Mouse (Mus musculus) neural tube, embryonic 14.5 days (tissue): ENCODE measurements around the gene Nfat5. TPM values are rescaled to one million over a fixed set of nuclear protein-coding genes. Genes with fewer than 3 reads are reported as not detected.

Experiments
- ATAC-seq: fragments of 200-750 bp; cut with Nextera tagmentation; 2 replicates; pipeline ENCODE4 v1.8.0; 2017; ENCODE audit warnings: low read depth, mild to moderate bottlenecking, moderate TSS enrichment, moderate library complexity
- H3K27ac ChIP-seq: fragments of 300-500 bp; sonication (generic); 2 replicates; pipeline ENCODE4 v1.5.1; 2014; ENCODE audit warnings: low read depth, mild to moderate bottlenecking, control low read depth, low read length, moderate library complexity, mixed read lengths
- H3K27me3 ChIP-seq: fragments of 300-500 bp; sonication (generic); 2 replicates; pipeline ENCODE4 v1.6.1; 2014; ENCODE audit warnings: low read length; ENCODE audit not compliant: control insufficient read depth, insufficient read depth
- H3K36me3 ChIP-seq: fragments of 300-500 bp; sonication (generic); 2 replicates; pipeline ENCODE4 v1.6.1; 2014; ENCODE audit warnings: low read length, mixed read lengths; ENCODE audit not compliant: control insufficient read depth, insufficient read depth
- H3K4me1 ChIP-seq: fragments of 300-500 bp; sonication (generic); 2 replicates; pipeline ENCODE4 v1.6.1; 2014; ENCODE audit warnings: low read length; ENCODE audit not compliant: control insufficient read depth, insufficient read depth
- H3K4me2 ChIP-seq: fragments of 300-500 bp; sonication (generic); 2 replicates; pipeline ENCODE4 v1.6.1; 2014; ENCODE audit warnings: mild to moderate bottlenecking, low read depth, low read length, control low read depth
- H3K4me3 ChIP-seq: fragments of 300-500 bp; sonication (generic); 2 replicates; pipeline ENCODE4 v1.5.1; 2014; ENCODE audit warnings: low read depth, low read length, control low read depth, mixed read lengths
- H3K9ac ChIP-seq: fragments of 300-500 bp; sonication (generic); replicated peaks from 2 replicates; pipeline ENCODE4 v1.6.1; 2014; ENCODE audit warnings: low read depth, mild to moderate bottlenecking, control low read depth, low read length, mixed read lengths
- H3K9me3 ChIP-seq: fragments of 300-500 bp; sonication (generic); 2 replicates; pipeline ENCODE4 v1.6.1; 2016; ENCODE audit warnings: low read length; ENCODE audit not compliant: control insufficient read depth
- WGBS: fragments of 180-500 bp; shearing (Covaris S2); extraction: QIAGEN DNeasy Blood & Tissue Kit; methylation state at CpG from one replicate; pipeline ENCODE4 v1.1.7; 2014; 5-methylcytosine and 5-hydroxymethylcytosine counted together
- polyA plus RNA-seq: library from polyadenylated mRNA; unstranded; fragments of >200 nt; fragmentation: Nextera tagmentation; extraction: Ambion mirVana; gene quantifications from 2 replicates; pipeline ENCODE4 v1.2.1, GENCODE M21; 2014

Gene Nfat5
- polyA plus RNA-seq, 1 experiment from 2014 or later, result 15.7 TPM

GRCm38 (mm10) chr8:107424176-107424575 lies 130.9 kb downstream of the Nfat5 start:
- H3K36me3 ChIP-seq, result peaks cover 18% of the 10 kb centered on the region
- H3K27ac ChIP-seq, result peak overlapping the region; percentile 75; the same call in 1 of the 2 replicates
- peak overlapping the region; percentile 66 for H3K4me3 ChIP-seq
- H3K9ac ChIP-seq, result peak overlapping the region; percentile 67
- H3K27me3 ChIP-seq, result no peaks in the 10 kb centered on the region
- no peak for ATAC-seq
- H3K9me3 ChIP-seq, result no peaks in the 10 kb centered on the region
- peaks cover 8% of the 10 kb centered on the region for H3K4me1 ChIP-seq
- H3K4me2 ChIP-seq, result peak overlapping the region; percentile 90
- WGBS, result 32% methylated on average over 9 of the region's 9 CpGs

- WGBS, result under 1% methylated on average over 47 of the region's 50 CpGs
- Histone ChIP-seq H3K9me3 (no peaks in the 10 kb centered on the region), H3K4me3 (peak within 1 kb of the TSS; percentile 66), H3K4me1 (peaks cover 8% of the 10 kb centered on the region), H3K9ac (peak within 1 kb of the TSS; percentile 67), H3K27me3 (no peaks in the 10 kb centered on the region), H3K4me2 (peak within 1 kb of the TSS; percentile 90), H3K36me3 (peaks cover 15% of the 10 kb centered on the region; the same call in 1 of the 2 replicates), H3K27ac (peak within 1 kb of the TSS; percentile 75)
- peak; percentile 100 for ATAC-seq
These were observed 131.4 kb downstream of the Nfat5 start, which contains the start of gene Nob1 for GRCm38 (mm10) chr8:107424597-107425229. Gene Nob1, minus strand, starts transcription at chr8:107425051.

GRCm38 (mm10) chr8:107425230-107425597 lies 131.9 kb downstream of the Nfat5 start:
- Histone ChIP-seq H3K36me3 (peaks cover 15% of the 10 kb centered on the region; the same call in 1 of the 2 replicates), H3K4me2 (no peak overlapping the region), H3K9me3 (no peaks in the 10 kb centered on the region), H3K9ac (no peak overlapping the region), H3K27me3 (no peaks in the 10 kb centered on the region), H3K4me1 (peaks cover 8% of the 10 kb centered on the region), H3K27ac (no peak overlapping the region), H3K4me3 (no peak overlapping the region)
- WGBS, result 49% methylated on average over 8 of the region's 8 CpGs
- ATAC-seq, result no peak

Other genes starting within 250 kb of the Nfat5 start
- 36.5 and 36.8 TPM in 2 replicates for gene Pdf, start 244.9 kb upstream of the Nfat5 start, polyA plus RNA-seq
- 39.9 and 46.6 TPM in 2 replicates for gene Cog8, start 236.8 kb upstream of the Nfat5 start, polyA plus RNA-seq
- 62.5 and 65.5 TPM in 2 replicates for gene Nip7, start 236.6 kb upstream of the Nfat5 start, polyA plus RNA-seq
- gene Tmed6, start 227.8 kb upstream of the Nfat5 start, polyA plus RNA-seq, result not detected in 2 replicates
- 19.2 and 20.7 TPM in 2 replicates for gene Terf2, start 196.9 kb upstream of the Nfat5 start, polyA plus RNA-seq
- gene Cyb5b, start 142.8 kb upstream of the Nfat5 start, polyA plus RNA-seq, result 113 and 123 TPM in 2 replicates
- 5.4 and 7.9 TPM in 2 replicates for gene Nqo1, start 109.7 kb downstream of the Nfat5 start, polyA plus RNA-seq
- gene Nob1, start 131.6 kb downstream of the Nfat5 start, polyA plus RNA-seq, result 60.8 and 62.6 TPM in 2 replicates
- gene Wwp2, start 142.9 kb downstream of the Nfat5 start, polyA plus RNA-seq, result 38.3 and 43.6 TPM in 2 replicates